Mouse (Mus musculus): ENCODE measurements around the gene Idnk.
"Not testable (repeated sequence)": the region's sequence is repeated elsewhere in the genome, so short reads cannot be mapped to it uniquely, and the experiment has no call there.

Idnk gene

GRCm38 (mm10) chr13:58146603-58147002 is 10.8 kb upstream of the Idnk start:
- not testable (repeated sequence) for DNase-seq (ENCODE audit: low spot score in 2 of 2)

GRCm38 (mm10) chr13:58147760-58148159 is 9.7 kb upstream of the Idnk start:
- DNase-seq (ENCODE audit: low spot score in 2 of 2), result no peak

- no peak for DNase-seq (ENCODE audit: low spot score in 2 of 2)
Observed at GRCm38 (mm10) chr13:58148256-58148831, 9.1 kb upstream of the Idnk start.

GRCm38 (mm10) chr13:58149033-58149558 is 8.4 kb upstream of the Idnk start:
- DNase-seq (ENCODE audit: low spot score in 2 of 2), result no peak

DNA sequence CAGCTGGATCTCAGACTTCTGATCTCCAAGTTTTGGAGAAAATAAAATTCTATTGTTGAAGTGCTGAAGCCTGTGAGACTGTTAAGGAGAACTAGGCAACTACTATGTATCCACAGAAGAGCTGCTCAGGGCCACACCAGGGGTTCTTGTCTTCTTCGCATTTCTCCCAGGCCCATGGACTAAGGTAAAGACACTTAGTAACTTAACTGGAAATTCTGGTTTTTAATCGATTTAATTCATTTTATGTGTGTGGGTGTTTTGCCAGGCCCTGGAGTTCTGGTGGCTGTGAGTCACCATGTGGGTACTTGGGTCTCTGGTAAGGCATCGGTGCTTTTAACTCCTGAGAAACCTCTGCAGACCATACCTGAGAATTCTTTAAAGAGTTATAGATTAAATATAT is 7.8 kb upstream of the Idnk start:
- DNase-seq (ENCODE audit: low spot score in 2 of 2), result no peak

- no peak for DNase-seq (ENCODE audit: low spot score in 2 of 2)
Observed at GRCm38 (mm10) chr13:58150442-58150841, 7.0 kb upstream of the Idnk start.

GRCm38 (mm10) chr13:58156031-58156430 is 1.4 kb upstream of the Idnk start:
- no peak for DNase-seq (ENCODE audit: low spot score in 2 of 2)

- no peak for DNase-seq (ENCODE audit: low spot score in 2 of 2)
Observed at GRCm38 (mm10) chr13:58157036-58157435, 413 bp upstream of the Idnk start.

GRCm38 (mm10) chr13:58158099-58158912 is 857 bp downstream of the Idnk start:
- peak; percentile 84 to 85 for DNase-seq (ENCODE audit: low spot score in 2 of 2)

- no peak for DNase-seq (ENCODE audit: low spot score in 2 of 2)
Observed at GRCm38 (mm10) chr13:58160761-58161160, 3.3 kb downstream of the Idnk start.

DNA sequence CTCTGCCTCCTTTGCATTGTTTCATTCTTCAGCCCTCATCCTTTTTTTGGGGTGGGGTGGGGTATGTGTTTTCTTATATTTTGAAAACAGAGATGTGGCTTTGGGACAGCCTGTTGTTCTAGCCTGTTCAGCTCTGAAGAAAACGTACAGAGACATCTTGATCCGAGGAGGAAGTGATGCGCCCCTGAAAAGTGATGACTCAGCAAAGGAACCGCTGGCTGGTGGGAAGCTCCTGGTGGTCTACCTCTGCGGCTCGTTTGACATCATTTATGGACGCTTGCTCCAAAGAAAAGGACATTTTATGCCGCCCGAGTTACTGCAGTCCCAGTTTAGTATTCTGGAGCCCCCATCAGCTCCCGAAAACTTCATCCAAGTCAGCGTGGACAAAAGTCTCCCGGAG is 5.9 kb downstream of the Idnk start:
- no peak for DNase-seq (ENCODE audit: low spot score in 2 of 2)

- DNase-seq (ENCODE audit: low spot score in 2 of 2), result no peak
Observed at GRCm38 (mm10) chr13:58168119-58168518, 10.7 kb downstream of the Idnk start.

GRCm38 (mm10) chr13:58176105-58176504 is 18.7 kb downstream of the Idnk start:
- DNase-seq (ENCODE audit: low spot score in 2 of 2), result no peak

GRCm38 (mm10) chr13:58177511-58178208 is 20.2 kb downstream of the Idnk start:
- DNase-seq (ENCODE audit: low spot score in 2 of 2), result peak; percentile 100

- DNase-seq (ENCODE audit: low spot score in 2 of 2), result no peak
Observed at GRCm38 (mm10) chr13:58181607-58182551, 24.4 kb downstream of the Idnk start.

DNA sequence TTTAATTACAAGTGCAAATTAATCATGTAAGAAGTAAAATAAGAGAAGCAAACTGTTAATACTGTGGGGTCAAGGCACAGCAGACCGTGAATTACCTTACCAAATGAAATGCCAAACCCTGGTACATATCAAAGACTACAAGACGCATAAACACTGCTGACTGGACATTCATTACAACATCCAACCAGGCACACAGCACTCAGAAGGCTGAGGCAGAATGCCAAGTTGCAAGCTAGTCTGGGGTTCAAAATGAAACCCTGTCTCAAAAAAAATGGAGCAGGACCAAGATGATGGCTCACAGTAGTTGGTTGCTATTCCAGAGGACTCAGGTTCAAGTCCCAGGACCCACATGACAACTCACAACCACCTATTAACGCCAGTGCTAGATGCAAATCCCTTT is 26.7 kb downstream of the Idnk start:
- DNase-seq (ENCODE audit: low spot score in 2 of 2), result no peak

DNA sequence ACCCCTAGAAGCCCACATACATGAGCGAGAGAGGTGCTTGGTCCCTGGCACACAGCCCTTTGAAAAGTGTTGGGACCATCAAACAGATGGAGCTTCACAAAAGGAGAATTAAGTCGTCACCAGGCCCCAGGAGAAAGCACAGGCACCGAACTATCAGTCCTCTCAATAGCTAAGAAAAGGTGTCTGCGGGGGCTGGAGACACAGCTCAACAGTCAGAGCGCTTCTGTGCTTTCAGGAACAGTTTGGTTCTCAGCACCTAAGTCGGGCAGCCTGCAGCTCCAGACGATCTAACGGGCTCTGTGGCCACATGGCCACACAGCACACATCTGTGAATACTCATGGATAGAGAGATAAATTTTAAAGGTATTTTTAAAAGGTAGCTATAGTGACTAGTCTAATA is 28.8 kb downstream of the Idnk start:
- no peak for DNase-seq (ENCODE audit: low spot score in 2 of 2)

- no peak for DNase-seq (ENCODE audit: low spot score in 2 of 2)
Observed at GRCm38 (mm10) chr13:58187751-58188150, 30.3 kb downstream of the Idnk start.

GRCm38 (mm10) chr13:58188412-58188811 is 31.0 kb downstream of the Idnk start:
- peak; percentile 77 to 84 for DNase-seq (ENCODE audit: low spot score in 2 of 2)

DNA sequence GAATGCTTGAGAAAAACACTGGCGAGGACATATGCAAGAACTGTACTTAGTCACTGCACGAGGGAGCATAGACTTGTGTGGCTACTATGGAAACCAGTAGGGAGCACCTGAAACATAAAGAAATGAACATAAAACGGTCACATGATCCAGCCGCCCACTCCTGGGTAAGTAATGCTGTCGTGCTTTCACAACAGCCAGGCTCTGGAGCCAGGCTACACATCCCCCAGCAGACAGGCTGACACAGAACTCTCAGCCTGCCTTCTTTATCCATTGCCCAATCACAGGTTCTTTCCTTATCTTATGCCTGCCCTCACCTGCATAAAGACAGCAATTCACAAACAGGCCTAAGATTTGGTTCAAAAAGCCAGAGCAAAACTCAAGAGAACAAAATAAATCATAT is 32.0 kb downstream of the Idnk start:
- no peak for DNase-seq (ENCODE audit: low spot score in 2 of 2)

- DNase-seq (ENCODE audit: low spot score in 2 of 2), result no peak
Observed at GRCm38 (mm10) chr13:58191516-58191915, 34.1 kb downstream of the Idnk start.
